10 mouse cellular contexts compared by ENCODE assay signal in the genomic region with DNA sequence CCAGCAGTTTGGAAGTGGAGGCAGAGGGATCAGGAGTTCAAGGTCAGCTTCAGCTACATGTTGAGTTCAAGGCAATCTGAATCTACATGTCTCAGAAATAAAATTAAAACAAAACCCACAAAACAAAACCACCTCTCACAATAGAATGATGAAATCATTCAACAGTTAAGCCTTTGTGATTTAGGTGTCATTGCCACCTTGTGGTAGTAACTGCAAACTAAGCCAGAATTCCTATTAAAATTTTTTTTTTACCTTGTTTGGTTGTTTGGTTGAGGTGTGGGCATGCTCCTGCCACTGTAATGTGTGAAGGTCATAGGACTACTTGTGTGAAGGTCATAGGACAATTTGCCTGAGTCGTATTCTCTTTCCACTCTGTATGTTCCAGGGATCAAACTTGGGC. TPM values are rescaled to one million over a fixed set of nuclear protein-coding genes. Genes with fewer than 3 reads are reported as not detected.
DNase-seq lines count a peak whose midpoint lies in the region; ATAC-seq and TF ChIP-seq lines count a peak whose summit lies in the region.
"Had no signal": no experiment of that assay in that cellular context is flagged by ENCODE, and none has a peak within 500 bp of the region (broad histone marks: within the 10 kb centered on the region; RNA-seq: fewer than 3 reads in every experiment).

No protein-coding gene starts in this region.

- H3K27me3 ChIP-seq in kidney, postnatal 0 days (ENCODE audit: insufficient read depth, low read length): no peaks in the 10 kb centered on the region
- H3K27me3 ChIP-seq in kidney, embryonic 16.5 days (ENCODE audit: insufficient read depth, low read length): no peaks in the 10 kb centered on the region
- H3K27me3 ChIP-seq: embryonic facial prominence, embryonic 15.5 days; neural tube, embryonic 12.5 days had no signal

- H3K4me1 ChIP-seq in kidney, postnatal 0 days (replicated peaks; ENCODE audit: insufficient read depth, low read length): no peaks in the 10 kb centered on the region
- peaks cover 3% of the 10 kb centered on the region; the same call in 1 of the 2 replicates for H3K4me1 ChIP-seq in kidney, embryonic 16.5 days (ENCODE audit: insufficient read depth, low read length)
- H3K4me1 ChIP-seq: neural tube, embryonic 12.5 days had no signal

- no peak overlapping the region for H3K4me3 ChIP-seq in kidney, postnatal 0 days (replicated peaks; ENCODE audit: low read depth, low read length)
- no peak overlapping the region for H3K4me3 ChIP-seq in kidney, embryonic 16.5 days (ENCODE audit: low read length)
- H3K4me3 ChIP-seq: embryonic facial prominence, embryonic 15.5 days; neural tube, embryonic 12.5 days had no signal

- H3K36me3 ChIP-seq in kidney, postnatal 0 days (ENCODE audit: insufficient read depth, low read length): no peaks in the 10 kb centered on the region
- no peaks in the 10 kb centered on the region for H3K36me3 ChIP-seq in kidney, embryonic 16.5 days (ENCODE audit: insufficient read depth, low read length)
- H3K36me3 ChIP-seq: embryonic facial prominence, embryonic 15.5 days; neural tube, embryonic 12.5 days had no signal

- no peak for ATAC-seq in kidney, postnatal 0 days (replicated peaks; ENCODE audit: low FRiP score, low read depth)
- ATAC-seq in kidney, embryonic 16.5 days (ENCODE audit: low FRiP score, low TSS enrichment): no peak
- ATAC-seq in CD4-positive, CD25-positive, alpha-beta regulatory T cell, adult 4 months: peak; percentile 79
- ATAC-seq in megakaryocyte, adult 5-6 weeks (ENCODE audit: poor library complexity, severe bottlenecking): peak; percentile 72

- no peak overlapping the region for H3K9ac ChIP-seq in kidney, postnatal 0 days (ENCODE audit: low read depth, low read length)
- no peak overlapping the region for H3K9ac ChIP-seq in kidney, embryonic 16.5 days (replicated peaks; ENCODE audit: low read length)
- H3K9ac ChIP-seq: embryonic facial prominence, embryonic 15.5 days; neural tube, embryonic 12.5 days had no signal

- intact Hi-C loops in left cerebral cortex, postnatal 10 days (cut with DNase I): loop anchor here (1.0 kb wide), 1 partner anchor 132 kb away; no protein-coding TSS in a partner anchor

- H3K4me2 ChIP-seq in kidney, postnatal 0 days (ENCODE audit: low read length): no peak overlapping the region
- no peak overlapping the region for H3K4me2 ChIP-seq in kidney, embryonic 16.5 days (replicated peaks; ENCODE audit: low read depth, low read length)
- H3K4me2 ChIP-seq: embryonic facial prominence, embryonic 15.5 days; neural tube, embryonic 12.5 days had no signal

- peak; percentile 86 for DNase-seq in kidney, postnatal 0 days (ENCODE audit: low spot score)
- DNase-seq in R1 (ENCODE audit: low read depth, low spot score): peak; percentile 43
- DNase-seq in frontal cortex, postnatal 10 days (ENCODE audit: low spot score in 2 of 2): no peak
- no peak for DNase-seq in left cerebral cortex, postnatal 10 days (ENCODE audit: extremely low spot score in 1 of 2, low spot score in 2 of 2)
- DNase-seq: layer of hippocampus, adult 9-11 months had no signal

- no peaks in the 10 kb centered on the region for H3K9me3 ChIP-seq in kidney, postnatal 0 days (replicated peaks; ENCODE audit: low read length)
- H3K9me3 ChIP-seq in kidney, embryonic 16.5 days (ENCODE audit: low read length): no peaks in the 10 kb centered on the region
- H3K9me3 ChIP-seq: embryonic facial prominence, embryonic 15.5 days; neural tube, embryonic 12.5 days had no signal

- WGBS in kidney, postnatal 0 days: 36% methylated on average over 1 of the region's 1 CpGs
- 32% methylated on average over 1 of the region's 1 CpGs for WGBS in kidney, embryonic 16.5 days

- no peak overlapping the region for H3K27ac ChIP-seq in kidney, postnatal 0 days
- no peak overlapping the region for H3K27ac ChIP-seq in kidney, embryonic 16.5 days (ENCODE audit: low read length)
- H3K27ac ChIP-seq: embryonic facial prominence, embryonic 15.5 days; neural tube, embryonic 12.5 days had no signal

- TF ChIP-seq CTCF in kidney, postnatal 0 days (IDR thresholded peaks at IDR 0.05; ENCODE audit: low read depth): peak; percentile 84

RNA-seq across cellular contexts. Expression of a gene that starts 13.6 kb away (rescaled TPM):
- 0.41 and 1.0 TPM in 2 replicates for polyA plus RNA-seq in kidney, postnatal 0 days (2015; fragmentation: Nextera tagmentation; extraction: Ambion mirVana)
- not detected in 2 replicates for polyA plus RNA-seq in kidney, embryonic 16.5 days (2015; fragmentation: Nextera tagmentation; extraction: Ambion mirVana)
- polyA plus RNA-seq in CD4-positive, CD25-positive, alpha-beta regulatory T cell, adult 4 months (2017; shearing (Covaris generic)): not detected
- not detected in 2 replicates for total RNA-seq in megakaryocyte, adult 5-6 weeks (2015)
- not detected in 2 replicates for total RNA-seq in megakaryocyte, adult 5-6 weeks (2017)
- total RNA-seq in left cerebral cortex, postnatal 10 days (2021): not detected
- polyA plus RNA-seq: embryonic facial prominence, embryonic 15.5 days; neural tube, embryonic 12.5 days had no signal

RNA-seq across cellular contexts. Expression of a gene that starts 41.8 kb away (rescaled TPM):
- 284 and 295 TPM in 2 replicates for polyA plus RNA-seq in kidney, postnatal 0 days (2015; fragmentation: Nextera tagmentation; extraction: Ambion mirVana)
- polyA plus RNA-seq in kidney, embryonic 16.5 days (2015; fragmentation: Nextera tagmentation; extraction: Ambion mirVana): 210 and 215 TPM in 2 replicates
- 10 to 100 TPM; 10.0 to 15.8 TPM for polyA plus RNA-seq in CD4-positive, CD25-positive, alpha-beta regulatory T cell, adult 4 months (2017; shearing (Covaris generic))
- total RNA-seq in megakaryocyte, adult 5-6 weeks (2015): 98.7 and 125 TPM in 2 replicates
- total RNA-seq in megakaryocyte, adult 5-6 weeks (2017): 276 and 281 TPM in 2 replicates
- 100 to 1,000 TPM; 167 to 168 TPM for total RNA-seq in left cerebral cortex, postnatal 10 days (2021)

RNA-seq across cellular contexts. Expression of a gene that starts 41.9 kb away (rescaled TPM):
- 160 and 164 TPM in 2 replicates for polyA plus RNA-seq in kidney, postnatal 0 days (2015; fragmentation: Nextera tagmentation; extraction: Ambion mirVana)
- 120 and 123 TPM in 2 replicates for polyA plus RNA-seq in kidney, embryonic 16.5 days (2015; fragmentation: Nextera tagmentation; extraction: Ambion mirVana)
- polyA plus RNA-seq in CD4-positive, CD25-positive, alpha-beta regulatory T cell, adult 4 months (2017; shearing (Covaris generic)): 100 to 1,000 TPM; 106 to 129 TPM
- 94.5 and 109 TPM in 2 replicates for total RNA-seq in megakaryocyte, adult 5-6 weeks (2015)
- 150 and 185 TPM in 2 replicates for total RNA-seq in megakaryocyte, adult 5-6 weeks (2017)
- 10 to 100 TPM; 66.9 to 71.9 TPM for total RNA-seq in left cerebral cortex, postnatal 10 days (2021)

RNA-seq across cellular contexts. Expression of a gene that starts 52.5 kb away (rescaled TPM):
- 35.9 and 38.9 TPM in 2 replicates for polyA plus RNA-seq in kidney, postnatal 0 days (2015; fragmentation: Nextera tagmentation; extraction: Ambion mirVana)
- 47.5 and 48.0 TPM in 2 replicates for polyA plus RNA-seq in kidney, embryonic 16.5 days (2015; fragmentation: Nextera tagmentation; extraction: Ambion mirVana)
- 10 to 100 TPM; 52.5 to 61.3 TPM for polyA plus RNA-seq in CD4-positive, CD25-positive, alpha-beta regulatory T cell, adult 4 months (2017; shearing (Covaris generic))
- total RNA-seq in megakaryocyte, adult 5-6 weeks (2015): 75.4 and 79.4 TPM in 2 replicates
- total RNA-seq in megakaryocyte, adult 5-6 weeks (2017): 46.4 and 57.4 TPM in 2 replicates
- 1 to 10 TPM; 6.8 to 7.0 TPM for total RNA-seq in left cerebral cortex, postnatal 10 days (2021)

Comparison
In these comparisons a context has a peak if more than half of its experiments do, and no peak if none do; other contexts are left out.
1. ATAC-seq: peak in CD4-positive, CD25-positive, alpha-beta regulatory T cell, adult 4 months (single experiment) and megakaryocyte, adult 5-6 weeks (single experiment); none in kidney, postnatal 0 days (single experiment) and kidney, embryonic 16.5 days (single experiment).
2. DNase-seq: peak in kidney, postnatal 0 days (single experiment) and R1 (single experiment); none in frontal cortex, postnatal 10 days (0 of 2) and left cerebral cortex, postnatal 10 days (0 of 2).
3. RNA of a gene that starts 41.8 kb away (polyA plus RNA-seq): 284 to 295 TPM in kidney, postnatal 0 days and 210 to 215 TPM in kidney, embryonic 16.5 days; 10.0 to 15.8 TPM in CD4-positive, CD25-positive, alpha-beta regulatory T cell, adult 4 months; every median in the first group is over 10 times any median in the second.